Mouse (Mus musculus): ENCODE results near the gene Slc13a1.
"Not testable (repeated sequence)": the region's sequence is repeated elsewhere in the genome, so short reads cannot be mapped to it uniquely, and the experiment has no call there.

The Slc13a1 gene

GRCm38 (mm10) chr6:24167734-24168327 is at the start of gene Slc13a1:
Slc13a1 (minus strand) TSS chr6:24168092.
- no peak for DNase-seq (ENCODE audit: low spot score in 2 of 2)

GRCm38 (mm10) chr6:24207866-24208265 is 40.0 kb upstream of the Slc13a1 start:
- no peak for DNase-seq (ENCODE audit: low spot score in 2 of 2)

GRCm38 (mm10) chr6:24202226-24202625 is 34.3 kb upstream of the Slc13a1 start:
- no peak for DNase-seq (ENCODE audit: low spot score in 2 of 2)

GRCm38 (mm10) chr6:24200644-24201484 is 33.0 kb upstream of the Slc13a1 start:
- peak in 1 of 2 experiments; percentile 26 for DNase-seq (ENCODE audit: low spot score in 2 of 2)

GRCm38 (mm10) chr6:24197501-24198195 is 29.8 kb upstream of the Slc13a1 start:
- DNase-seq (ENCODE audit: low spot score in 2 of 2): not testable (repeated sequence)

GRCm38 (mm10) chr6:24196406-24196805 is 28.5 kb upstream of the Slc13a1 start:
- not testable (repeated sequence) for DNase-seq (ENCODE audit: low spot score in 2 of 2)

GRCm38 (mm10) chr6:24183439-24183838 is 15.5 kb upstream of the Slc13a1 start:
- no peak for DNase-seq (ENCODE audit: low spot score in 2 of 2)

- no peak for DNase-seq (ENCODE audit: low spot score in 2 of 2)
Observed at GRCm38 (mm10) chr6:24175393-24175792, 7.5 kb upstream of the Slc13a1 start.

- DNase-seq (ENCODE audit: low spot score in 2 of 2): no peak
Observed at GRCm38 (mm10) chr6:24173951-24174350, 6.1 kb upstream of the Slc13a1 start.

- DNase-seq (ENCODE audit: low spot score in 2 of 2): no peak
Observed at GRCm38 (mm10) chr6:24172736-24173135, 4.8 kb upstream of the Slc13a1 start.

- DNase-seq (ENCODE audit: low spot score in 2 of 2): no peak
Observed at GRCm38 (mm10) chr6:24166772-24167171, 1.1 kb downstream of the Slc13a1 start.

- DNase-seq (ENCODE audit: low spot score in 2 of 2): no peak
Observed at GRCm38 (mm10) chr6:24165249-24165648, 2.6 kb downstream of the Slc13a1 start.

GRCm38 (mm10) chr6:24159795-24160194 is 8.1 kb downstream of the Slc13a1 start:
- no peak for DNase-seq (ENCODE audit: low spot score in 2 of 2)

GRCm38 (mm10) chr6:24154901-24155300 is 13.0 kb downstream of the Slc13a1 start:
- DNase-seq (ENCODE audit: low spot score in 2 of 2): no peak

GRCm38 (mm10) chr6:24132951-24133350 is 34.9 kb downstream of the Slc13a1 start:
- DNase-seq (ENCODE audit: low spot score in 2 of 2): no peak

- no peak for DNase-seq (ENCODE audit: low spot score in 2 of 2)
Observed at GRCm38 (mm10) chr6:24122632-24123031, 45.3 kb downstream of the Slc13a1 start.

GRCm38 (mm10) chr6:24111614-24112013 is 56.3 kb downstream of the Slc13a1 start:
- no peak for DNase-seq (ENCODE audit: low spot score in 2 of 2)

- DNase-seq (ENCODE audit: low spot score in 2 of 2): no peak
Observed at GRCm38 (mm10) chr6:24108471-24108870, 59.4 kb downstream of the Slc13a1 start.

- no peak for DNase-seq (ENCODE audit: low spot score in 2 of 2)
Observed at GRCm38 (mm10) chr6:24106157-24106556, 61.7 kb downstream of the Slc13a1 start.

- DNase-seq (ENCODE audit: low spot score in 2 of 2): no peak
Observed at GRCm38 (mm10) chr6:24105681-24106080, 62.2 kb downstream of the Slc13a1 start.

- no peak for DNase-seq (ENCODE audit: low spot score in 2 of 2)
Observed at GRCm38 (mm10) chr6:24101281-24101680, 66.6 kb downstream of the Slc13a1 start.

- no peak for DNase-seq (ENCODE audit: low spot score in 2 of 2)
Observed at GRCm38 (mm10) chr6:24100705-24101104, 67.2 kb downstream of the Slc13a1 start.

- no peak for DNase-seq (ENCODE audit: low spot score in 2 of 2)
Observed at GRCm38 (mm10) chr6:24097400-24097799, 70.5 kb downstream of the Slc13a1 start.

Data from right cerebral cortex, postnatal 10 days (tissue).